Mouse (Mus musculus): ENCODE data around the gene 1600014C23Rik. TPM values are rescaled to one million over a fixed set of nuclear protein-coding genes. Genes with fewer than 3 reads are reported as not detected.

1600014C23Rik gene
- total RNA-seq, 2 experiments from 2014 or later: not detected

DNA sequence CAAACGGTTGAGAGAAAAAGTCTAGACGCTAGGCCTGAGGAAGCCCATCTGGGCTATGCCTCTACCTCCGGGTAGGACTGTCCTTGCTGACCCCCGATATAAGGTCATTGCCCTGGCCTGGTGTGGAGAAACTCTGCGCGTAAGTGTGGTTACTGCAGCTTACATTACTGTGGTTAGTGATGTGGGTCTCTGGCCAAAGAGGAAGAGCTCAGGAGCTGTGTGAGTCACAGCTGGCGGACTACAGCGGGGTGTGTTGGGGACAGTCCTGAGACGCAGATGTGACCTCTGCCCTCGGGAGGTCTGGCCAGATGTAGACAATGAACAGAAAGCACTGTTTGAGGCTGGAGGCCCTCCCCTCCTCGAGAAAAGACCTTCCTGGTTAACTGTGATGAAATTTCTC is 19.0 kb upstream of the 1600014C23Rik start:
- DNase-seq (ENCODE audit: low spot score in 2 of 2): no peak

DNA sequence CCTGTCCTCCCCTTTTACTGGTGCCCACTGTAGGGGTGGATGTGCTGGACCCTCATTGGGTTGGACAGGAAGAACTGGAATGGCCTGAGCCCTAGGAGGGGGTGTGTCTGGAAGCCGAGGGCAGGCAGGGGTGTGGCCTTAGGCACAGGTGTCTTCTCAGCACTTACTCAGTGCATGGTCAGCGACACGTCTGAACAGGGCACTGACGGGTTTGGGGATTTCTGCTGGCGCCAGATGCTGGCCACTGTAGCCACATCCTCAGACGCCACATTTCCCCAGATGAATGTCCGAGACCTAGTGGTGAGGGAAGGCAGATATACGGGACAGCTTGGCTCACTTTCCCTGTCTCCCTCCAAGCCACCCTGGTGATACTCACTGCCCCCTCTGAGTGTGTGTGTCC is 18.4 kb upstream of the 1600014C23Rik start:
- no peak for DNase-seq (ENCODE audit: low spot score in 2 of 2)

DNA sequence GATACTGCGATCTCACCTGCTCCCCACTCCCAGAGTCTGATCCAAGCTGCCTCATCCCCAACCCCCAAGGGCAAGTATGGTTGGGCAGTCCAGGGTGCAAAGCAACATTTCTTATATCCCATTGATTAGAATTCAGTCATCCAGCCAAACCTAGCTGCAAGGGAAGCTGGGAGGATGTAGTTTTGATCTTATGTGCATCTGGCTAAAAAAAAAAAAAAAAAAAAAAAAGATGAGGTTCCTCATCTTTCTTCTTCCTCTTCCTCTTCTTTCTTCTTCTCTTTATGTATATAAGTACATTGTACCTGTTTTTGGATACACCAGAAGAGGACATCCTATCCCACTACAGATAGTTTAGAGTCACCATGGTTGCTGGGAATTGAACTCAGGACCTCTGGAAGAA is 17.7 kb upstream of the 1600014C23Rik start:
- DNase-seq (ENCODE audit: low spot score in 2 of 2): no peak

DNA sequence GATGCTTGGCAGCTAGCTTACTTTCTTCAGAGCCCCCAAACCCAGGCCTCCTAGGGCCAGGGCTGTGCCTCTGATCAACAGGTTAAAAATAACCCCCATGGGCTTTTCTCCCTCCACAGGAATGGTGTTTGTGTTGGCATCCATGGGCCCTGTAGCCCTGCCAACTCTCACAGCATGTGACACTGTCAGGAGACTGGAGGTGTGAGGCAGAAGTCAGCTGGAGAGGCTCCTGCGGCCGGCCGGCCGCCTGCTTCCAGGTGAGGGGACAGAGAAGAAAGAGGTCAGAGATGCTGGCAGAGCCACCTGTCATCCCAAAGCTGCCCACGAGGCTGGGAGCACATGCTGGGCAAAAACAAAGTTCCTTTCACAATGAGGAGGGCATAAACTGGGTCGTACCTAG is 15.5 kb upstream of the 1600014C23Rik start:
- no peak for DNase-seq (ENCODE audit: low spot score in 2 of 2)

DNA sequence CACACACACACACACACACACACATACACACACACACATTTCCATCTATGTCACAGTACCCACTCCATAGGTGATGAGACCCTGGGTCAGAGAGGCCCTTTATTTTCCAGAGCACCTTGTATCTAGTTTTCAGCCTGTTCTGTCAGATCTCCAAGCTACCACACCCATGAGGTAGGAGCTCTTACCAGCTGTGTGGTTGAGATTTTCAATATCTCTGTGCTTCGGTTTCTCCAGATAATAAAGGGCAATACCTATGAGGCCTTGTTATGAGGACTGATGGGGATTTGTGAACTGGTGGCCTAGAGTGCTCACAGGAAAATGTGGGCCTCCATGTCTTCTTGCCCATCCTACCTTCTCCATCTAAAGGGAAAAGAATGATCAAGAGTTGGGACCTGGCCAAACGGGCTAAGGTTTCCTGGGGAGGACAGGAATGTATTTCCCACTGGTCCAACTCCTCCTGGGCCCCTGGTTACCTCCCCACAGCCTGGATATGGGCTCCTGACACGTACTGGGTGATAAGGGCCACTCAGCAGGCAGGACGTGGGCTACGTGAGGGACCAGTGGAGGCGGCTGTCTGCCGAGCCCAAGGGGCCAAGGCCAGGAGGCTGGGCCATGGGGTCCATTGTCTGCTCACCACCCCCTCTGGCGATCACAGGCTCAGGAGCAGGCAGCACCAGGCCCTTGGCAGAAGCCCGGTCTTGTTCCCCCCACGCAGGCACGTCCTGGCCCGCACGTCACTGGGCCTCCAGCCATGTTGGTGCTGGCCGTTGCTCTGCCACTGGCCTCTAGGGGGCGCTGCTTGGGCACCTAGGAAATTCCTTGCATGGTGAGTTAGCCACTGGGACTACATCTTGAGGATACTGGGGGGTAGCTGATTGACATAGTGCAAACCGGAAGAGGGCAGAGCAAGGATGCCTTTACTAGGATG is 14.5 kb upstream of the 1600014C23Rik start:
- peak in 1 of 2 experiments; percentile 56 for DNase-seq (ENCODE audit: low spot score in 2 of 2)

DNA sequence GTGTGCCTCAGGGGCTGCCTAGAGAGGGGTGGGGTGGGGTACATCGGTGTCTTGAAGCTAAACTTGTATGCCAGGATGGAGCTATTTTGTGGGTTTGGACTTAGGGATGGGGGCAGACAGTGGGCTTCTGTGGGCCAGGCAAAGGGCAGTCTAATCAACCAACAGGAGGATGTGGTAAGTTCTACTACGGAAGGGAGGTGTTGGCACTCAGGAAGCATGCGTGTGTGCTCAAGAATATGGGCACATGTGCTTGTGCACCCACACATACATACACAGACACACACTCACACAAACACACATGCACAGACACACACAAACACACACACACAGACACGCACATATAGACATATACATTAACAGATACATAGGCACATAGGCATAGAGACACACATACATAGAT is 13.6 kb upstream of the 1600014C23Rik start:
- DNase-seq (ENCODE audit: low spot score in 2 of 2): no peak

DNA sequence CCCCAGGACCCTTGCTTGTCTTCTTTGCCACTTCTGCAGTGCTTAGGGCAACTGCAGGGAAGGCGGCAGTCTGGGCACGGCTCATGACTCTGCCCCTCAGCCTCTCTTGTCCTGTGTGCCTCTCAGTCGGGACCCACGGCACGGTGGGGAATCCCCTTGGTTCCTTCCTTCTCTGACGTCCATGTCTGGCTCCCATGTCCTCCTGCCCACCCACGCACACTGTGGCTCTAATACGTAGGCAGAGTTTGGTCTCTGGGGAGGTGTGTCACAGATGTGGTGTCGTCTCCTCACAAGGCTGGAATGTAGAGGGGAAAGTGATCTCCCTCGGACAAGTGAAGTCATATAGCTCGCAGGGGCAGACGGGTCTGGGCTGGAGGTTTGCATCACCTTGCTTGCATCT is 13.1 kb upstream of the 1600014C23Rik start:
- no peak for DNase-seq (ENCODE audit: low spot score in 2 of 2)

DNA sequence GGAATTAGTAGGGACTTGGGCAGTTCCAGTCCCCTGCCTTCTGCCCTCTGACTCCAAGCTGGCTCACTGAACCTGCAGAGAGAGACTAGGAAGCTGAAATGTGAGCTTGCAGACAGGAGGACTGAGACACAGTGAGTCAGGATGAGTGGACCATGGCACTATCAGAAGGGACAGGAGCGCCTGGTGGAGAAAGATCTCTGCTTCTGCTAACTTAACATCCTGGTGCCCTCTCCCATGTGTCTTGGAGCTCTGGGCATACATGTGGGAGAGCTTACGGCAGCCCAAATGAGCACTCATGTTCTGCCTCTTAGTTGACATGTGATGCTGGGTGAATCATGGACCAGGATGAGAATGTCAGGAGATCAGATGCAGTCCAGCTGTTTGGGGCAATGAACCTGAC is 12.0 kb upstream of the 1600014C23Rik start:
- no peak for DNase-seq (ENCODE audit: low spot score in 2 of 2)

DNA sequence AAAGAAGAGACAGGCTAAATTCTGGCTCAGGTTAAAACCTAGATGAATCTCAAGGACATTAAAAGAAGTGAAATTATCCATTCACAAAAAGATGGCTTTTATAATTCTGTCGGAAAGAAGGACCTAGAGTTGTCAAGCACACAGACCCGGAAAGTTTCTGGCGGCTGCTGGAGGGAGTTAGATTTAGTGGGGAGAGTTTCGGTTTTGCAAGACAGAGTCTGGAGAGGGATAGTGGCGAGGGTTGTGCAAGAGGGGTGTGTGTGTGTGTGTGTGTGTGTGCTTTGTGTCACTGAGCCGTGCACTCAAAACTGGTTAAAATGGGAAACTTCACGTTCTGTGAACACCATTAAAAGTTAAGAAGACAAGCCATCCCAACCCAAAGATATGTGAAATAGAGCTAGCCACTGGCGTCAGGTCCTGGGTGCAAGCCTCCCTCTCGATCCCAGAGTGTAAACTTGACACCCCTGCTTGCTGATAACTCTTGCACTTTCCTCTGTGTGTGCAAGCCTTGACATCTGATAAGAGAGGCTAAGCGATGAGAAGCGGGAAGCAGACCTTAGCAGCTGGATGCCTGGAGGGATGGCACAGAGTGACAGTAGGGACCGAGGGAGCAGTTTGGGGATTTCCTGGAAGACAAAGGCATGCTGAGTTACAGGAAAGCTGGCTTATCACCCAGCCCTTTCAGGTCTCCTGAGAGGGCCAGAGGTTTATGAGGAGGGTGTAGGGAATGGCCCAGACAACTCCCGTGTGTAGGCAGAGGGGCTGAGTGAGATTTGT is 8.9 kb upstream of the 1600014C23Rik start:
- DNase-seq (ENCODE audit: low spot score in 2 of 2): no peak

DNA sequence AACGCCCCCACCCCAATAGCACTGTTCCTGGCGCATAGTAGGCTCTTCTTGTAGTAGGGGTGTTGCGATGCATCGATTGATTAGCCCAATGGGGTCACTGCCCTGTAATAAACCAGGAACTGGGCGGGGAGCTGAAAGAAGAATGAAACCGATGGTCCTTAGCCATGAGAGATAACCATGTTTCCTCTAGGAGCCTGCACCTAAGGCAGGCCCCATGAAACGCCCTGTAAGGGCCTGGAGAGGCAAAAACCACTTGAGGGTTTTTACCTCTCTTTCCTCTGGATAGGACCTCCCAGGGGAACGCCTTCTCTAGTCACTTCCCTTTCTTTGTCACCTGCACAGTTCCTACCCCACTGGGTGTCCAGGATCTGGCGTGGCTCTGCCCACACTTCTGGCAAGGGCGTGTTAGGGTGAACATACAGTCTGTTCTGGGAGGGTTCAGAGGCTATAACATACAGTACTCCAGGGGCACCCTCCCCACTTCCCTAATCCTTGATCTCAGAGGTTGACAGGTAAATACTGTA is 3.5 kb upstream of the 1600014C23Rik start:
- no peak for DNase-seq (ENCODE audit: low spot score in 2 of 2)

DNA sequence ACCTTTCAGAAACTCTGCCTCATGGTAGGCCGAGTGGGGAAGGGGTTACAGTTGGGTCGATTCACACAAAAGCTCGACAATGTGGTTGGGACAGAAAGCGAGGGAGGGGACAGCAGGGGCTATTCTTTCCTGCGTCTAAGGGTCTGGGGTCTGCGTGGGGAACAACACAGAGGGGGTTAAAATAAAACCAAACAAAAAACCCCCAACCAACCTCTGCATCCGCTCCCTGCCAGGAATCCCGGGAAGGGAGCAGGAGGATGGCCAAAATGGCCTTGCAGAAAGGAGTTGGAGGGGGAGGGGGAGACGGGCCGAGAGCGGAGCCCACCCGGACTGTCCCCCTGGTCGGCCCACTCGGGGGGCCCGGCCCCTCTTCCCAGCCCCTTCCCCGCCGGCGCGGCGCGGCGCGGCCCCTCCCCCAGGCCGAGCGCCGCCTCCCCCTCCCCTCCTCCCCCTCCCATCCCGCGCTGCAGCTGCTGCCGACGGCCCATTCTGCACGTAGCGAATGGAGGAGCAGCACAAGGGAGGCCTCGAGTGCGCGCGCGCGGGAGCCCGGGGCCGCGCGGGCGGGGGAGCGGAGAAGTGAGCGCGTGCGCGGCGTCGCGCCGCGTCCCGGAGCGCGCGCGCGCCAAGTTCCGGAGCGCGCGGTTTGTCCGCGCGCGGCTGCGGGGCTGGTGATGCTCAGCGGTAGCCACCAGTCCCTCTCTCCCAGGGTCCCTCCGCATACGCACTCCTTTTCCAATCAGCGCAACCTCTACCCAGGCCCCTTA is 2.9 kb upstream of the 1600014C23Rik start:
- peak; percentile 86 to 92 for DNase-seq (ENCODE audit: low spot score in 2 of 2)

DNA sequence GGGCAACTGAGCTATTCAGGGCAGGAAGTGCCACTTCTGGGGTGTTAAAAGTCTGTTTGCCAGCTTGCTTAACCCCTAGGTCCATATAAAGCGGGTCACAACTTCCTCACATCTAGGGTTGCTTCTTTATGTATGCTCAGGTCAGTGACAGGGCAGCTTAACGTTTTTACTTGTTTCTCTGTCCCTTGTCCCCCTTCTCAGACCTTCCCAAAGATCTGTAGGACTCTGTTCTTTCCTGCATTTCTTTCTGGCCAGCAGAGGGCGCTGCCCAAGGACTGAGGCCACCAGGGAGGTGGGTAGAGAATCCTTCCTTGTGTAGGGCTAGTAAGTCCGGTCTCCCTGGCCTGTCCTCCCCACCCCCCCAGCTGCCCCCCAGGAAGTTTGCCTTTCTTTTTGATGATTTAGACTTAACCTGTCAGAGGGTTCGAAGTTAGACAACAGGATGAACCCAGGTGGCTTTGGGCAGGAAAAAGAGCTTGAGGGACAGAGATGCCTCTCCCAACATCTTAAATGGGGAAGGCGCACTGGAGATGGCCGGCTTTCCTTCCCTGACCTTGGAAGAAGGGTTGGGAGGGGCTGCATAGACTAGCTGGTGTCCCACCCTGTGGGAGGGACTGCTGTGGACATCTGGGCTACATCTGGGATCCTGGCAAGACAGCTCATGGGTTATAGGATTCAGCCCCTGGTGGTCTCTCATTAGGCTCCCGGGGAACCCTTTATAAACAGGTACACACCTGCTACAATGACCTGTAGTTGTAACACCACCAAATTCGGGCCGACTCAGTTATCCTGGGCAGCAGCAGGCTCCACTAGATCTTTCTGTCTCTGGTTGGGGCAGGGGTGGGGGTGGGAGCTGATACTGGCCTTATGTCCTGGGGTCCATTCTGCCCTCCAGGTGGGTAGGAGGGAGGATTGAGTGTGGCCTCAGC is 2.0 kb upstream of the 1600014C23Rik start:
- peak; percentile 87 to 91 for DNase-seq (ENCODE audit: low spot score in 2 of 2)

DNA sequence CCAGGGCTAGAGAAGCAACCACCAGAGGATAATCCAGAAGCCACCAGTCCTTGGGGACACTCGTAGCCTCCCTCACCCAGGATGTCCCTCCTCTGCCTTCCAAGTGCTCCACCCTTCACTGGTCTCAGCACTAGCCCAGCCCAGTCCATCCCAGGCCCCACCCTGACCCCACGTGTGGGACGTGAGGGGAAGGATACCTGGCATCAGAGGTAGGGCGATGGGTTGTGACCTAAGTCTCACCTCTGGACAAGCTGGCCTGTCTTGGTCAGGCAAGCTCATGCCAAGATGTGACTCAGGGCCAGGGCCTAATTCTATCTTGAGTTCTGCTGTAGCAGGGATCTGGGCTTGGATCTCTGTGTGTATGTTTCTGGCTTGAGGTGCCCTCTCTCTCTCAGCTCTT is 1.2 kb upstream of the 1600014C23Rik start:
- no peak for DNase-seq (ENCODE audit: low spot score in 2 of 2)

DNA sequence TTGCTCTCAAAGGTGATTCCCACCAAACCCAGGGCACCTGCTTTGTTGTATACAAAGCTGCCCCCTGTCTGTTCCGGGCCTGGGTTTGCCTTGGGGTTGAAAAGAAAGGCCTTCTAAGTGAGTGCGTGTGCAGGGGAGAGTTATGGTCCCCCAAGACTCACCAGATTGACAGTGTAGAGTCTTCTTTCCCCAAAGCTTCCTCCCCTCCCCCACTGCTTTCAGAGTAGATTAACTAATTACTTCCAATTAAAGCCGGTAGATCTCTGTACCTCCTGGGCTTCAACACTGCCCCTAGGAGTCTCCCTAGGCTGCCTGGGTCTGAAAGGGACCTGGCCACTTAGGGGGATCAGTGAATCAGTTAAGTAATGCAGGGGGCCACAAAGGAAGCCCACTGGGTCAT is 689 bp upstream of the 1600014C23Rik start:
- no peak for DNase-seq (ENCODE audit: low spot score in 2 of 2)

DNA sequence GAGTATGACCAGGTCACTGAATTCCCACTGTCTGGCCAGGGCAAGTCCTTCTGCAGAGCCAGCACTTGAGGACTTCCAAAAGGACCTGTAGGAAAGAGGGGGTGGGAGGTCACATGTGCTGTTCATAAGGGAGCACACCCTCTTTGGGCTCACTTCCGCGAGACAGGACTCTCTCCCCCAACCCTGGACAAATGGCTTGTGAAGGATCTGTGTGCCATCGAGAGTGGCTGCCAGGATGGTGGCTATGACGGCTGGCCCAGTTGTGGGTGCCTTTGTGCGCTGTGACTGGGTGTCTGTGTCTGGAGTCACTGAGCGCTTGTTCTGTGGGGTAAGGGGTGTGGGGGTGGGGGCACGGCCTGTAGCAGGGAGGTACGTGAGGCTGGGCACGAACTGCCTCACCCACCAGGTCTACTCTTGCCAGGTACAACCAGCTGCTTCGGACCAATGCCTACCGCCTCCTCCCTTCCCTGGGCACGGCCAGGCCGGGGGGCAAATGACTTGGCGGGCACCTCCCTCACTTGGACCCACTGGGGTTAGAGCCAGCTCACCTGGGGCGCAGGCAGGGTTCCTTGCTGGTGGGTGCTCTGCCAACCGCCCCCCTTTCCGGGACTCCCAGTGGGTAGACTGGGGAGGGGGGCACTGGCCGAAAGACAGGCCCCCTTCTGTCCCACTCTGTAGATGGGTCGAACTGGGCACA is 458 bp downstream of the 1600014C23Rik start:
- DNase-seq (ENCODE audit: low spot score in 2 of 2): peak in 1 of 2 experiments; percentile 28

DNA sequence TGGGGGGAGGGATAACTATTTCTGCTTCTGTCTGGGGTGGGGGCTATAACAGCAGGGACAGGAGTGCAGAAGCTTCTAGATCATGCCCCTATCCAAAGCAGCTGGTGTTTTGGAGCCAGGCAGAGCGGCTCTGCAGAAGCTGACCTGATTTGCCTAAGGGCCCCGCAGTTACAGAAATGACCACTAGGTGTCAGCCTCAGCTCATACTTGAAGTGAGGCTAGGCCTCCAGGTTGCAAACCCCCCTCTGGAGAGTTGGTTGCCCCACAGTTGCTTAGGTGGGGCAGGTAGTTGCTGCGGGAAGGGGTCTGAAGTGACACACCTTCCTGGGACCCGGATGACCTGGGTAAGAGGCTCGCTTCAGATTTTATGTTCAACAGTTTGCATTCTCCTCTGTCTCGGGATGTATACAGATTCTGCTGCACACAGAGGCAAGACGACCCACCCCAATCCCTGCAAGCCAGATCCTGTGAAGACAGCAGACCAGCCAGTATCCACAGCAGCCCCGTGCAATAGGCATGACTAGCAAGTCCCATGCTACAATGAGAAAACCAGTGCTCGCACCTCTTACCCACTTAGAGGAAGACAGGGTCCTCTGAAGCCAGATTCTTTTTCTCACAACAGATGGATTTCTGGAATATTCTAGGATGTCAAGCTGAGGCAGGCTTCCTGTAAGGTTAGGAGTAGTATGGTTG is 2.3 kb downstream of the 1600014C23Rik start:
- DNase-seq (ENCODE audit: low spot score in 2 of 2): peak; percentile 88 to 92

DNA sequence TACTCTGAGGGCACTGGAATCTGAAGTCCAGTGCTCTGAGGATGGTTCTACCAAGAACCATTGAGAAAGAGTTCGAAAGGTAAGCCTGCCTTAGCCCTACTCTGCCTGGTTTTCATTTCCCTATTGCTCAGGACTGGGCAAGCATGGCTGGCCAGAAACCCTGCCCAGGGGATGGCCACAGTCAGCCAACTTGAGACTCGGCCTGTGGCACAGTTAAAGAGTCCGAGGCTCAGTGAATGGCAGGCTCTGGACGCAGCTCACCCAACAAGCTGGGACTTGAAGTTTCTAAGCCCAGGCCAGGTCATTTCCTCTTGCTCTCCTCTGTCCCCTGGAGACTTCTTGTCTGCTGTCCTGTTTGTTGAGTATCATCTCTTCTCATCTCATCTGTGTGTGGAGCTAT is 2.9 kb downstream of the 1600014C23Rik start:
- no peak for DNase-seq (ENCODE audit: low spot score in 2 of 2)

DNA sequence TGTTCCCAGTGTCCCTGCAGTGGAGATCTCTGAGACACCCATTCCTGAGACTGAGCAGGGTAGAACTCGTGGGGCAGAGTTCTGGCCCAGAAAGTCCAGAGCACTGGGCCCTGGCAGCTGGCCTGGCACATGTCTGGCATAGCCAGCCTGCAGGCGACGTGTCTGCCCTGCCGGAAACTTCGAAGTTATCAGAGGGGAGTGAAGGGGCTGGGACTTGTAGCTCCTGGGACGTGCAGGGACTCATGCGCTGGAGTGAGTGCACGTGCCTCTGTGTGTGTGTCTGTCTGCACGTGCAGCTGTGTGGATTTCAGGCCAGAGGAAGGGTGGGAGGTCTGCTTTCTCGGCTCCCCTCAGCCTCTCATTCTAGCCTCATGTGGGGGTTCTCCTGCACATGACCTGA is 4.3 kb downstream of the 1600014C23Rik start:
- no peak for DNase-seq (ENCODE audit: low spot score in 2 of 2)
